Mouse (Mus musculus) hindbrain, embryonic 15.5 days (tissue): ENCODE data around the gene Acox2. TPM values are rescaled to one million over a fixed set of nuclear protein-coding genes. Genes with fewer than 3 reads are reported as not detected.

Source experiments
- ATAC-seq: fragments of 200-750 bp; cut with Nextera tagmentation; 2 replicates; pipeline ENCODE4 v1.8.0; 2017; ENCODE audit warnings: low read depth, moderate number of reproducible peaks, moderate TSS enrichment; ENCODE audit not compliant: low FRiP score
- H3K27ac ChIP-seq: fragments of 300-500 bp; sonication (generic); replicated peaks from 2 replicates; pipeline ENCODE4 v1.5.1; 2015; ENCODE audit warnings: mild to moderate bottlenecking, inconsistent platforms
- H3K27me3 ChIP-seq: fragments of 300-500 bp; sonication (generic); 2 replicates; pipeline ENCODE4 v1.6.1; 2015; ENCODE audit warnings: control low read depth, inconsistent platforms
- H3K36me3 ChIP-seq: fragments of 300-500 bp; sonication (generic); 2 replicates; pipeline ENCODE4 v1.6.1; 2015; ENCODE audit warnings: control low read depth, inconsistent platforms
- H3K4me1 ChIP-seq: fragments of 300-500 bp; sonication (generic); replicated peaks from 2 replicates; pipeline ENCODE4 v1.6.1; 2015; ENCODE audit warnings: control low read depth, inconsistent platforms
- H3K4me2 ChIP-seq: fragments of 300-500 bp; sonication (generic); 2 replicates; pipeline ENCODE4 v1.6.1; 2015; ENCODE audit warnings: moderate library complexity, mild to moderate bottlenecking, inconsistent platforms
- H3K4me3 ChIP-seq: fragments of 300-500 bp; sonication (generic); 2 replicates; pipeline ENCODE4 v1.5.1; 2015; ENCODE audit warnings: mild to moderate bottlenecking, inconsistent platforms
- H3K9ac ChIP-seq: fragments of 300-500 bp; sonication (generic); 2 replicates; pipeline ENCODE4 v1.6.1; 2015; ENCODE audit warnings: inconsistent platforms
- H3K9me3 ChIP-seq: fragments of 300-500 bp; sonication (generic); 2 replicates; pipeline ENCODE4 v1.6.1; 2016; ENCODE audit warnings: control low read depth, inconsistent platforms
- WGBS: fragments of 180-500 bp; shearing (Covaris S2); methylation state at CpG from one replicate; pipeline ENCODE4 v1.1.7; 2015; 5-methylcytosine and 5-hydroxymethylcytosine counted together
- polyA plus RNA-seq: library from polyadenylated mRNA; unstranded; fragments of >200 nt; fragmentation: Nextera tagmentation; extraction: Ambion mirVana; gene quantifications from 2 replicates; pipeline ENCODE4 v1.2.1, GENCODE M21; 2015

Acox2 gene
- polyA plus RNA-seq, 1 experiment from 2014 or later, result 0.13 TPM

GRCm38 (mm10) chr14:8244211-8244611 lies 14.9 kb downstream of the Acox2 start:
- Histone ChIP-seq H3K27me3 (no peaks in the 10 kb centered on the region), H3K4me2 (no peak overlapping the region), H3K36me3 (no peaks in the 10 kb centered on the region), H3K4me3 (no peak overlapping the region), H3K4me1 (no peaks in the 10 kb centered on the region), H3K9ac (no peak overlapping the region), H3K27ac (no peak overlapping the region), H3K9me3 (no peaks in the 10 kb centered on the region)
- no peak for ATAC-seq
- WGBS, result 86% methylated on average over 5 of the region's 5 CpGs

- no peak for ATAC-seq
Observed at GRCm38 (mm10) chr14:8243136-8243888, 15.8 kb downstream of the Acox2 start.

GRCm38 (mm10) chr14:8242388-8242920 lies 16.7 kb downstream of the Acox2 start:
- Histone ChIP-seq H3K36me3 (no peaks in the 10 kb centered on the region), H3K27me3 (no peaks in the 10 kb centered on the region), H3K4me3 (no peak overlapping the region), H3K4me1 (no peaks in the 10 kb centered on the region), H3K4me2 (no peak overlapping the region), H3K27ac (no peak overlapping the region; the same call in 1 of the 2 replicates), H3K9me3 (no peaks in the 10 kb centered on the region), H3K9ac (no peak overlapping the region)
- 60% methylated on average over 5 of the region's 5 CpGs for WGBS
- ATAC-seq, result peak; percentile 69

More at GRCm38 (mm10) chr14:8243136-8243888, 15.8 kb downstream of the Acox2 start:
- no peak overlapping the region for H3K4me3 ChIP-seq
- WGBS, result 69% methylated on average over 8 of the region's 8 CpGs
- no peaks in the 10 kb centered on the region for H3K36me3 ChIP-seq
- H3K9ac ChIP-seq, result no peak overlapping the region
- H3K4me1 ChIP-seq, result no peaks in the 10 kb centered on the region
- H3K4me2 ChIP-seq, result no peak overlapping the region
- H3K9me3 ChIP-seq, result no peaks in the 10 kb centered on the region
- no peak overlapping the region for H3K27ac ChIP-seq
- no peaks in the 10 kb centered on the region for H3K27me3 ChIP-seq

- H3K4me2 ChIP-seq, result no peak overlapping the region
- no peak overlapping the region for H3K27ac ChIP-seq
- no peak overlapping the region for H3K9ac ChIP-seq
- H3K9me3 ChIP-seq, result no peaks in the 10 kb centered on the region
- H3K4me3 ChIP-seq, result no peak overlapping the region
- no peak for ATAC-seq
- H3K27me3 ChIP-seq, result no peaks in the 10 kb centered on the region
- no peaks in the 10 kb centered on the region for H3K4me1 ChIP-seq
- H3K36me3 ChIP-seq, result no peaks in the 10 kb centered on the region
Observed at GRCm38 (mm10) chr14:8241816-8242215, 17.3 kb downstream of the Acox2 start.

- ATAC-seq, result no peak
- Histone ChIP-seq H3K4me1 (no peaks in the 10 kb centered on the region), H3K4me2 (no peak overlapping the region), H3K36me3 (no peaks in the 10 kb centered on the region), H3K9me3 (no peaks in the 10 kb centered on the region), H3K4me3 (no peak overlapping the region), H3K27me3 (no peaks in the 10 kb centered on the region), H3K27ac (no peak overlapping the region), H3K9ac (no peak overlapping the region)
- WGBS, result 79% methylated on average over 1 of the region's 1 CpGs
Observed at GRCm38 (mm10) chr14:8233252-8233651, 25.9 kb downstream of the Acox2 start.

- H3K36me3 ChIP-seq, result no peaks in the 10 kb centered on the region
- H3K9me3 ChIP-seq, result no peaks in the 10 kb centered on the region
- H3K27me3 ChIP-seq, result no peaks in the 10 kb centered on the region
- H3K9ac ChIP-seq, result no peak overlapping the region
- no peaks in the 10 kb centered on the region for H3K4me1 ChIP-seq
- ATAC-seq, result no peak
- H3K4me3 ChIP-seq, result no peak overlapping the region
- no peak overlapping the region for H3K27ac ChIP-seq
- 85% methylated on average over 6 of the region's 6 CpGs for WGBS
- H3K4me2 ChIP-seq, result no peak overlapping the region
Observed at GRCm38 (mm10) chr14:8232155-8232910, 26.8 kb downstream of the Acox2 start.

GRCm38 (mm10) chr14:8229367-8230019 lies 29.7 kb downstream of the Acox2 start:
- H3K27me3 ChIP-seq, result no peaks in the 10 kb centered on the region
- no peak overlapping the region for H3K4me3 ChIP-seq
- 87% methylated on average over 9 of the region's 9 CpGs for WGBS
- H3K4me1 ChIP-seq, result no peaks in the 10 kb centered on the region
- no peak overlapping the region for H3K9ac ChIP-seq
- no peak overlapping the region for H3K4me2 ChIP-seq
- no peaks in the 10 kb centered on the region for H3K36me3 ChIP-seq
- H3K9me3 ChIP-seq, result no peaks in the 10 kb centered on the region
- no peak for ATAC-seq
- no peak overlapping the region for H3K27ac ChIP-seq

GRCm38 (mm10) chr14:8224805-8225204 lies 34.3 kb downstream of the Acox2 start:
- ATAC-seq, result no peak
- H3K4me1 ChIP-seq, result peaks cover 3% of the 10 kb centered on the region
- H3K27ac ChIP-seq, result no peak overlapping the region
- H3K27me3 ChIP-seq, result no peaks in the 10 kb centered on the region
- no peaks in the 10 kb centered on the region for H3K9me3 ChIP-seq
- no peak overlapping the region for H3K4me3 ChIP-seq
- 89% methylated on average over 2 of the region's 2 CpGs for WGBS
- H3K36me3 ChIP-seq, result peaks cover 10% of the 10 kb centered on the region
- H3K4me2 ChIP-seq, result no peak overlapping the region
- H3K9ac ChIP-seq, result no peak overlapping the region

- no peak overlapping the region for H3K4me2 ChIP-seq
- 86% methylated on average over 10 of the region's 10 CpGs for WGBS
- no peak for ATAC-seq
- no peak overlapping the region for H3K9ac ChIP-seq
- peaks cover 10% of the 10 kb centered on the region for H3K36me3 ChIP-seq
- no peaks in the 10 kb centered on the region for H3K27me3 ChIP-seq
- H3K27ac ChIP-seq, result no peak overlapping the region
- H3K4me1 ChIP-seq, result peaks cover 10% of the 10 kb centered on the region
- no peaks in the 10 kb centered on the region for H3K9me3 ChIP-seq
- no peak overlapping the region for H3K4me3 ChIP-seq
Observed at GRCm38 (mm10) chr14:8223506-8224293, 35.5 kb downstream of the Acox2 start.

GRCm38 (mm10) chr14:8222561-8222960 lies 36.6 kb downstream of the Acox2 start:
- H3K4me2 ChIP-seq, result no peak overlapping the region
- H3K4me3 ChIP-seq, result no peak overlapping the region
- no peak overlapping the region for H3K9ac ChIP-seq
- H3K4me1 ChIP-seq, result peaks cover 18% of the 10 kb centered on the region
- peaks cover 10% of the 10 kb centered on the region for H3K36me3 ChIP-seq
- ATAC-seq, result no peak
- H3K9me3 ChIP-seq, result no peaks in the 10 kb centered on the region
- WGBS, result 97% methylated on average over 16 of the region's 16 CpGs
- no peak overlapping the region for H3K27ac ChIP-seq
- H3K27me3 ChIP-seq, result no peaks in the 10 kb centered on the region

GRCm38 (mm10) chr14:8220912-8221311 lies 38.2 kb downstream of the Acox2 start:
- no peak for ATAC-seq
- WGBS, result 95% methylated on average over 2 of the region's 2 CpGs
- Histone ChIP-seq H3K4me1 (peaks cover 24% of the 10 kb centered on the region), H3K4me3 (no peak overlapping the region), H3K9me3 (no peaks in the 10 kb centered on the region), H3K4me2 (no peak overlapping the region), H3K27me3 (0 out of 2 replicates have a peak, but pooled peaks cover 7% of the 10 kb centered on the region), H3K36me3 (peaks cover 10% of the 10 kb centered on the region), H3K27ac (no peak overlapping the region), H3K9ac (no peak overlapping the region)
